Mouse (Mus musculus): Measurements from ENCODE around the gene Slco2a1. TPM values are rescaled to one million over a fixed set of nuclear protein-coding genes. Genes with fewer than 3 reads are reported as not detected.
A peak's percentile ranks its signal among the peaks of the same experiment; 100 is the strongest.

The Slco2a1 gene
- polyA plus RNA-seq, 1 experiment from 2014 or later: 21.4 TPM

GRCm38 (mm10) chr9:102980420-102980819 is 8.1 kb upstream of the Slco2a1 start:
- WGBS: 83% methylated on average over 5 of the region's 5 CpGs
- no peak for ATAC-seq (ENCODE audit: low read depth)

DNA sequence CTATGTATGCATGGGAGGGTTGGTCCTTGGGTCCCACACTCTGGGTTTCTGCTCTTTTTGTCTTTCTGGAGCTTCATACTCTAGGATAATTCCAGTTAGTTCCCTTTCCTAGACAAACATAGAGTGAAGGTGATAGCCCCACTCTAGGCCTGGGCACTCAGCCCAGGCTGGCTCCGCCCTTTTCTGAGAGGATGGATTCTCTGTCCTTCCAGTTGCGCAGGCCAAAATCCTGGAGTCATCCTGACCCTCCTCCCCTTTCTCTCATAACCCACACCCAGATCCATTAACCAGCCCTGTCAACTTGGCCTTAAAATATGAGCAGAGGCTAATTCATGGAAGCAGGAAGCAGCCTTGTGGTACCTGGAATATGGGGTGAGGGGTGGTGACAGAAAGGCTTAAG is 6.7 kb upstream of the Slco2a1 start:
- no peak overlapping the region for H3K4me3 ChIP-seq (ENCODE audit: low read length)
- 88% methylated on average over 2 of the region's 2 CpGs for WGBS
- H3K9ac ChIP-seq (ENCODE audit: low read length): no peak overlapping the region
- no peak overlapping the region for H3K4me2 ChIP-seq (ENCODE audit: low read depth, low read length)
- no peaks in the 10 kb centered on the region for H3K27me3 ChIP-seq (ENCODE audit: control insufficient read depth, insufficient read depth, low read depth, low read length)
- H3K36me3 ChIP-seq (ENCODE audit: control insufficient read depth, insufficient read depth, low read length): no peaks in the 10 kb centered on the region
- ATAC-seq (ENCODE audit: low read depth): no peak
- H3K9me3 ChIP-seq (ENCODE audit: control insufficient read depth, low read length): no peaks in the 10 kb centered on the region
- H3K27ac ChIP-seq (ENCODE audit: low read length): no peak overlapping the region
- H3K4me1 ChIP-seq (replicated peaks; ENCODE audit: control insufficient read depth, insufficient read depth, low read length): peaks cover 9% of the 10 kb centered on the region; the same call in 1 of the 2 replicates

More at GRCm38 (mm10) chr9:102980420-102980819, 8.1 kb upstream of the Slco2a1 start:
- H3K9me3 ChIP-seq (ENCODE audit: control insufficient read depth, low read length): no peaks in the 10 kb centered on the region
- peaks cover 9% of the 10 kb centered on the region; the same call in 1 of the 2 replicates for H3K4me1 ChIP-seq (replicated peaks; ENCODE audit: control insufficient read depth, insufficient read depth, low read length)
- H3K4me3 ChIP-seq (ENCODE audit: low read length): no peak overlapping the region
- H3K27me3 ChIP-seq (ENCODE audit: control insufficient read depth, insufficient read depth, low read depth, low read length): no peaks in the 10 kb centered on the region
- no peaks in the 10 kb centered on the region for H3K36me3 ChIP-seq (ENCODE audit: control insufficient read depth, insufficient read depth, low read length)
- no peak overlapping the region for H3K27ac ChIP-seq (ENCODE audit: low read length)
- H3K4me2 ChIP-seq (ENCODE audit: low read depth, low read length): no peak overlapping the region
- H3K9ac ChIP-seq (ENCODE audit: low read length): no peak overlapping the region

DNA sequence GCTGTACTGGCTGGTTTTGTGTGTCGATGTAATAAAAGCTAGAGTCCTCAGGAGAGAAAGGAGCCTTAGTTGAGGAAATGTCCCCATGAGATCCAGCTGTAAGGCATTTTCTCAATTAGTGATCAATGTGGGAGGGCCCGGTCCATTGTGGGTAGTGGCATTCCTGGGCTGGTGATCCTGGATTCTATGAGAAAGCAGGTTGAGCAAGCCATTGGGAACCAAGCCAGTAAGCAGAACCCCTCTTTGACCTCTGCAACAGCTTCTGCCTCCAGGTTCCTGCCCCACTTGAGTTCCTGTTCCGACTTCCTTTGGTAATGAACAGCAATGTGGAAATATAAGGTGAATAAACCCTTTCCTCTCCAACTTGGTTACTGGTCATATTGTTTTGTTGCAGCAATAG is 6.1 kb upstream of the Slco2a1 start:
- Histone ChIP-seq H3K9me3 (ENCODE audit: control insufficient read depth, low read length) (no peaks in the 10 kb centered on the region), H3K4me1 (replicated peaks; ENCODE audit: control insufficient read depth, insufficient read depth, low read length) (peaks cover 9% of the 10 kb centered on the region; the same call in 1 of the 2 replicates), H3K4me3 (ENCODE audit: low read length) (no peak overlapping the region), H3K36me3 (ENCODE audit: control insufficient read depth, insufficient read depth, low read length) (no peaks in the 10 kb centered on the region), H3K27ac (ENCODE audit: low read length) (no peak overlapping the region), H3K4me2 (ENCODE audit: low read depth, low read length) (no peak overlapping the region), H3K9ac (ENCODE audit: low read length) (no peak overlapping the region), H3K27me3 (ENCODE audit: control insufficient read depth, insufficient read depth, low read depth, low read length) (no peaks in the 10 kb centered on the region)
- 72% methylated on average over 3 of the region's 3 CpGs for WGBS
- no peak for ATAC-seq (ENCODE audit: low read depth)

GRCm38 (mm10) chr9:102985111-102985510 is 3.4 kb upstream of the Slco2a1 start:
- WGBS: 67% methylated on average over 1 of the region's 1 CpGs

DNA sequence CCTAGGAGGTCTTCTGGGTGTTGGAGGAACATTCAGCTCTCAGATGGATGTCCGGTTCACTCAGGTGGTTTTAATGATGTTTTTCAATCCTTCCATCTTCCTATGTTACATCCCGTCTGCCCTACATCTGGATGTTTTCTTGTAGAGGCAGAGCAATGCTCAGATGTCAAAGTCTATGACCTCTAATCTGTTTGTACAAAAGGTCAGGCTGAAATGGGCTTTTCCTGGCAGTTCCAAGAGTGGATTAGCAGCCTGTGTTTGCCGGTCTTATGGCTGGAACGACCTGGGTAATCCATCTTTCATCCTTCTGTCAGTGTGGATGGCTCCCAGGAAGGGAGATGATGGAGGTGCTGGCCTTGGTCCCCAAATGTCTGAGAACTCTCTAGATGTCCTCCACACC is 2.6 kb upstream of the Slco2a1 start:
- Histone ChIP-seq H3K27me3 (ENCODE audit: control insufficient read depth, insufficient read depth, low read depth, low read length) (no peaks in the 10 kb centered on the region), H3K4me2 (ENCODE audit: low read depth, low read length) (no peak overlapping the region), H3K4me1 (replicated peaks; ENCODE audit: control insufficient read depth, insufficient read depth, low read length) (0 out of 2 replicates have a peak, but pooled peaks cover 2% of the 10 kb centered on the region), H3K36me3 (ENCODE audit: control insufficient read depth, insufficient read depth, low read length) (no peaks in the 10 kb centered on the region), H3K27ac (ENCODE audit: low read length) (no peak overlapping the region), H3K9me3 (ENCODE audit: control insufficient read depth, low read length) (no peaks in the 10 kb centered on the region), H3K4me3 (ENCODE audit: low read length) (no peak overlapping the region), H3K9ac (ENCODE audit: low read length) (no peak overlapping the region)
- no peak for ATAC-seq (ENCODE audit: low read depth)
- WGBS: 38% methylated on average over 4 of the region's 4 CpGs

More at GRCm38 (mm10) chr9:102985111-102985510, 3.4 kb upstream of the Slco2a1 start:
- peak; percentile 59 for ATAC-seq (ENCODE audit: low read depth)
- no peak overlapping the region for H3K9ac ChIP-seq (ENCODE audit: low read length)
- H3K36me3 ChIP-seq (ENCODE audit: control insufficient read depth, insufficient read depth, low read length): no peaks in the 10 kb centered on the region
- H3K27ac ChIP-seq (ENCODE audit: low read length): no peak overlapping the region
- H3K9me3 ChIP-seq (ENCODE audit: control insufficient read depth, low read length): no peaks in the 10 kb centered on the region
- H3K4me3 ChIP-seq (ENCODE audit: low read length): no peak overlapping the region
- no peaks in the 10 kb centered on the region for H3K27me3 ChIP-seq (ENCODE audit: control insufficient read depth, insufficient read depth, low read depth, low read length)
- H3K4me2 ChIP-seq (ENCODE audit: low read depth, low read length): no peak overlapping the region
- H3K4me1 ChIP-seq (replicated peaks; ENCODE audit: control insufficient read depth, insufficient read depth, low read length): 0 out of 2 replicates have a peak, but pooled peaks cover 2% of the 10 kb centered on the region

DNA sequence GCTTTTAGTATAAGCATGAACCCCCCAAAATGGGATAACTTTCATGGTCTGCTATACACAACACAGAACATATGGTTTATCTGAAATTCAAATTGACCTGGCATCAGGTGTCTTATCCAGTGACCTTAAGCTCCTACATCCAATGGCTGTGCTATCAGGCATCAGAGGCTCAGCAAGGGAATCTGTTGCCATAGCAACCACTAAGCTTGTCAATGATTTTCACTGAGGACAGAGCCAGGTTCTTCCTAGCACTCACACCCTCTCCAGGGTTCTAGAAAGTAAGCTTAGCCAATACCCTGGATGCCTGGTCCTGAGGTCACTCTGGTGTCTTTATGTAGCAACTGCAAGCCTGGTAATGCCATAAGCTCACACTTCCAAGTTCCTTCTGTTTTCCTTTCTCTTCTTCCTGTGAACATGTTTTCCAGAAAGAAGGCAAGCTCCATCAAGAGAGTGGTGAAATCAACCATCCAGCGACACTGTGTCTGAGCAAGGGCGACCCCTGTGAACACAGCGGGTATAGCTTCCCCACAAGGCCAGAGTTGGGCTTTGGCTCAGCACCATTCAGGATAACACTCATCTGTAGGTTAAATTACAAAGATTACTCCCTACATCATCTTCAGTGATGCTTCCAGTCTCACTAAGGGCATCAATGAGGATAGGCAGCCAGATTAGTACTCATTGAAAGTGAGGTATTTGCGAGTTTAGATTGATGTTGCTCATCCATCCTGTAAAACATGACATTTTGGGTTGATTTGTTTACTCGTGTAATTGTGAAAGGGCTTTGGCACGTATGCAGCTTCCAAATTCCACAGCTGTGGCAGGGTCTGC is 2.0 kb downstream of the Slco2a1 start:
- no peak overlapping the region for H3K27ac ChIP-seq (ENCODE audit: low read length)
- 39% methylated on average over 6 of the region's 6 CpGs for WGBS
- peak; percentile 46; the same call in 1 of the 2 replicates for ATAC-seq (ENCODE audit: low read depth)

GRCm38 (mm10) chr9:102991134-102991406 is 2.6 kb downstream of the Slco2a1 start:
- no peaks in the 10 kb centered on the region for H3K36me3 ChIP-seq (ENCODE audit: control insufficient read depth, insufficient read depth, low read length)
- H3K4me1 ChIP-seq (replicated peaks; ENCODE audit: control insufficient read depth, insufficient read depth, low read length): no peaks in the 10 kb centered on the region
- no peak overlapping the region for H3K9ac ChIP-seq (ENCODE audit: low read length)
- no peaks in the 10 kb centered on the region for H3K27me3 ChIP-seq (ENCODE audit: control insufficient read depth, insufficient read depth, low read depth, low read length)
- no peak overlapping the region for H3K27ac ChIP-seq (ENCODE audit: low read length)
- H3K4me2 ChIP-seq (ENCODE audit: low read depth, low read length): no peak overlapping the region
- no peaks in the 10 kb centered on the region for H3K9me3 ChIP-seq (ENCODE audit: control insufficient read depth, low read length)
- 72% methylated on average over 4 of the region's 4 CpGs for WGBS
- no peak overlapping the region for H3K4me3 ChIP-seq (ENCODE audit: low read length)
- no peak for ATAC-seq (ENCODE audit: low read depth)

More for the DNA sequence above, 2.0 kb downstream of the Slco2a1 start:
- H3K36me3 ChIP-seq (ENCODE audit: control insufficient read depth, insufficient read depth, low read length): no peaks in the 10 kb centered on the region
- H3K4me1 ChIP-seq (replicated peaks; ENCODE audit: control insufficient read depth, insufficient read depth, low read length): no peaks in the 10 kb centered on the region
- no peak overlapping the region for H3K4me2 ChIP-seq (ENCODE audit: low read depth, low read length)
- H3K27me3 ChIP-seq (ENCODE audit: control insufficient read depth, insufficient read depth, low read depth, low read length): no peaks in the 10 kb centered on the region
- H3K9me3 ChIP-seq (ENCODE audit: control insufficient read depth, low read length): no peaks in the 10 kb centered on the region
- no peak overlapping the region for H3K4me3 ChIP-seq (ENCODE audit: low read length)
- no peak overlapping the region for H3K9ac ChIP-seq (ENCODE audit: low read length)

GRCm38 (mm10) chr9:102992877-102993276 is 4.4 kb downstream of the Slco2a1 start:
- H3K4me3 ChIP-seq (ENCODE audit: low read length): no peak overlapping the region
- 53% methylated on average over 6 of the region's 6 CpGs for WGBS
- H3K27ac ChIP-seq (ENCODE audit: low read length): no peak overlapping the region
- H3K4me1 ChIP-seq (replicated peaks; ENCODE audit: control insufficient read depth, insufficient read depth, low read length): no peaks in the 10 kb centered on the region
- no peak overlapping the region for H3K9ac ChIP-seq (ENCODE audit: low read length)
- ATAC-seq (ENCODE audit: low read depth): no peak
- no peaks in the 10 kb centered on the region for H3K27me3 ChIP-seq (ENCODE audit: control insufficient read depth, insufficient read depth, low read depth, low read length)
- H3K4me2 ChIP-seq (ENCODE audit: low read depth, low read length): no peak overlapping the region
- H3K9me3 ChIP-seq (ENCODE audit: control insufficient read depth, low read length): no peaks in the 10 kb centered on the region
- no peaks in the 10 kb centered on the region for H3K36me3 ChIP-seq (ENCODE audit: control insufficient read depth, insufficient read depth, low read length)

DNA sequence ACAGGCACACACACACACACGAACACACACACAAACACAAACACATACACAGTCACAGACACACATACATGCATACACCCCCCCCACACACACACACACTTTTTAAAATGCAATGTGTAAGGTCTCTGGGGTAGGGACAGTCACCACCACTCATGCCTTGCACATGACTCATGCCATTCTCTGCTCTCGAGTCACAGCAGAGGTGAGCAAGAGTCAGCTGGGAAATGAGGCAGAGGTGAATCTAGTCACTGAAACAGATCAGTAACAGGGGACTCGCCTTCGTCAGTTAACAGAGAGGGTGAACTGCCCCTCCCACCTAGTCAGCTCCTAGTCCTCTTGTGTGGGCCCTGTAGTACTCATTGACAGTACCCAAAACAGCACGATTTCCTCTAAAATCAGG is 5.3 kb downstream of the Slco2a1 start:
- H3K4me1 ChIP-seq (replicated peaks; ENCODE audit: control insufficient read depth, insufficient read depth, low read length): no peaks in the 10 kb centered on the region
- H3K9ac ChIP-seq (ENCODE audit: low read length): no peak overlapping the region
- WGBS: 62% methylated on average over 5 of the region's 5 CpGs
- H3K27ac ChIP-seq (ENCODE audit: low read length): no peak overlapping the region
- no peaks in the 10 kb centered on the region for H3K9me3 ChIP-seq (ENCODE audit: control insufficient read depth, low read length)
- H3K4me3 ChIP-seq (ENCODE audit: low read length): no peak overlapping the region
- H3K4me2 ChIP-seq (ENCODE audit: low read depth, low read length): no peak overlapping the region
- H3K27me3 ChIP-seq (ENCODE audit: control insufficient read depth, insufficient read depth, low read depth, low read length): no peaks in the 10 kb centered on the region
- no peaks in the 10 kb centered on the region for H3K36me3 ChIP-seq (ENCODE audit: control insufficient read depth, insufficient read depth, low read length)
- no peak for ATAC-seq (ENCODE audit: low read depth)

Measured in lung, embryonic 16.5 days (tissue).